Mouse (Mus musculus) c-Kit-negative CD71-positive TER-119-positive erythroid progenitor cells, embryonic 14.5 days (primary cell): ENCODE results near the gene Sumo3.

Source experiments
- DNase-seq: peaks from one replicate; pipeline ENCODE4 v3.0.0-alpha.2; 2013; ENCODE audit warnings: low read depth, low spot score

Sumo3 gene

DNA sequence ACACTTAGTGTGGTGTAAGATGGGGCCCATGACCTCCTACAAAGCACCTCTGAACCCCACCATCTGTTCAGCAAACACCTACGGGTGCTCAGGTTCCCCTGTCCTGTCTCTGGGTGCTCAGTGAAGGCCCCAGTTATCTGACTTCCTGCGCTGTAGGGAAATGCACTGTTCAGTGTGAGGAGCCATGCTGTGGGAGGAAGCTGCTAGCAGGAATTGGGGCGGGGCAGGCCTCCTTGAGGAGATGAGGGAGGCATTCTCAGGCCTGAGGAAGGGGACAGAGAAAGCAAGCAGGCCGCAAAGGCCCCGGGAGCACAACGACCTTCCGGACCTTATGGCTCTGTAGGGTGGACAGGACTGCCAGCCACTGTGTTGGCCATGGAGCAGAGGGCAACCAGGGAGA is 16.8 kb upstream of the Sumo3 start:
- no peak for DNase-seq

- DNase-seq = no peak
These were observed 16.1 kb upstream of the Sumo3 start for GRCm38 (mm10) chr10:77589749-77590148.

DNA sequence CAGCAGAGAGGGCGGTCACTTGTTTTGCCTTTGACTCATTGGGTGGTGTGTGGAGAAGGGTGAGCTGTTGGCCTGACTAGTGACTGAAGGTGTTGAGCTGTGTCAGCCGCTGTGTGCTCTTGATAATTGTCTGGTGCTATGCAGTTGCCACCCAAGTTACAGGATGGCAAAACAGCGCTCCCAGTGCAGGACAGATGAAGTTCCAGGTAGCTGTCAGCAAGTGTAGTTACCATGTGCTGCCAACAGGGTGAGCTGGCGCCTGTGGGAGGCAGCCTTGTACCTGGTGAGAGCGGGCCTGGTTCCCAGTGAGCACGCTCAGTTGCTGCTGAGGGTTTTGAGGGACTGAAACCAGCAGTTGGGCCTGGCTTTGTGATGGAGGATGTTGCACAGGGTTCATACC is 15.1 kb upstream of the Sumo3 start:
- peak; percentile 68 for DNase-seq

GRCm38 (mm10) chr10:77591546-77591945 is 14.4 kb upstream of the Sumo3 start:
- no peak for DNase-seq

GRCm38 (mm10) chr10:77596060-77596459 is 9.8 kb upstream of the Sumo3 start:
- no peak for DNase-seq

DNA sequence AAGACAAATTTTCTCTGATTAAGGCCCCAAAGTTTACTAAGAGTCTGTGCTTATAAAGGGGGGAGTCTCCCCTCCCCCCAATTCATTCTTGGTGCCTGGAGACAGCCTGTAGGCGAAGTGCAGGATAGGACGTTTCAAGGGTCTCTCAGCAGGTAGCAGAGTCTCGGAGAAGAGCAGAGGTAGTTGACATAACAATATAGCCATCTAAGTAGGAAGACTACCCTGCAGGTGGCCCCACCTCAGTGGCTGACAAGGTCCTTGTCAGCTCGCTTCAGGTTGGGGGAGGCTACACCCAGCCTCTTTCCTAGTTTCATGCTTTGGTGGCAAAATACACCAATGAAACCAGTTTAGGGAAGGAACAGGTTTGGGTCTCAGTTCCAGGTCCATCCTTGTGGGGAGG is 2.9 kb upstream of the Sumo3 start:
- DNase-seq = no peak

DNA sequence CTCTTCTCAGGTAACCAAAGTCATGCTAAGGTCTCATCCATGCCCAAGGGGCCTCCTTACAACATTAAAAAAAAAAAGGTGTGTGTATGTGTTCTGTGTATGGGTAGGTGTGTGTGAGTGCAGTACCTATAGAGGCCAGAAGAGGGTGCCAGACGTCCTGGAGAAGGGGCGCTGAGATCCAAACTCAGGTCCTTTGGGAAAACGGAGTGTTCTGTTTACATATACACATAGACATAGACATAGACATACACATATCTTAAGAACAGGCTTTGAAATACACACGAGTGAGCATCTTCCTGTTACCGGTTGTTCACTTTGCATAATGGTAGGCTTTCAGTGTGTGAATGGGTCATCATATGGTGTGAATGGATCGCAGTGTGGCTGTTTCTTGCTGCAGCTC is 1.8 kb upstream of the Sumo3 start:
- no peak for DNase-seq

- no peak for DNase-seq
These were observed 939 bp upstream of the Sumo3 start for GRCm38 (mm10) chr10:77604958-77605357.

GRCm38 (mm10) chr10:77605368-77605767 is 529 bp upstream of the Sumo3 start:
- DNase-seq = no peak

DNA sequence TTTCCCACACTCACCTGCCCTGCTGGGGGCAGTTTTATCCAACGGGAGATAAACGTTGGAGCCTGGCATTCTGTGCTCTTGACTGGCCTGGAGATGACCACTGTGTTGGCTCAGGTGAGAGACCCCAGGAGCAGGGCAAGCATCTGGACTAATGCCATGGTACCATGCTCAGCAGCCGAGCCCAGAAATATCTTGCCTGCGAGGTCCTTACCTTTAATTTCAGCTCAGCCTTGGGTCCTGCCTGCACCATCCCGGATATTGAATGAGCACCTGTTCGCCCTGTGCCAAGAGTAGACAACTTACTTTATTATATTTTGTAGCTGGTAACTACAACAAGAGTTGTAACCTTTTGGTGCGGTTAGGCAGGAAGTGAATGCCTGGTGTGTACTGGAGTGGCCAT is 958 bp downstream of the Sumo3 start:
- DNase-seq = no peak

GRCm38 (mm10) chr10:77607441-77607840 is 1.5 kb downstream of the Sumo3 start:
- DNase-seq = no peak

GRCm38 (mm10) chr10:77608589-77608988 is 2.7 kb downstream of the Sumo3 start:
- DNase-seq = no peak

DNA sequence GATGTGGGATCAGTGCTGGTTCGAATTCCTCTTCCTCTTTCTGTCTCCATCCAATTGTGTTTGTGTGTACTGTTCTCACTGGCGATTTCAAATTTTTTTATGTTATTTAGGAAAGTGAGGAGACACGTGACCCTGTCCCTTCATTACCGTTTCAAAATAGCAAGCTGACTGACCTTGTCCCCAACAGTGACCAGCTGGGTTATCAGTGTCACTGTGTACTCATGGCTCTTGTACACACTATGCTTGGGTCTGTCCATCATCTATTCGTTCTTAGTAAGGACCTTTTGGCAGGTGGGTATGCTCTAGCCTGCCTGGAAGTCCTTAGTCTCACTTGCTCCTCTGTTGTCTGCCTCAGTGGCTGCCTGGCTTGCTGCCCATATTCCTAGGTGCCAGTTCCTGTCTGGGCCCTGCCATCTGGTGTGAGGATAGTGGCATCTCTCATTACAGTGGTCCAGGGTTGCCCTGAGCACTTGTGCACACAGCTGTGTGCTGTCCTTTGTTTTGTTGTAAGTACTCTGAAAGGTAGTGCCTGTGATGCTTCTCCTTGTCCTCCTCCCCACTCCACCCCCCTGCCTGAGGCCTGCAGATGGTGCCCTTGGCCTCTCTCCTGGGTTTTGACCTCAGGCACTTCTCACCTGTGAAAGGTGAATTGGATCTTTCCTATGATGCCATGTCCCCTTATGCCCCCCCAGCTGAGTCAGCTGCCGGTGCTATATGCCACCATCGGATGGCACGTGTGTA is 4.5 kb downstream of the Sumo3 start:
- DNase-seq = no peak

DNA sequence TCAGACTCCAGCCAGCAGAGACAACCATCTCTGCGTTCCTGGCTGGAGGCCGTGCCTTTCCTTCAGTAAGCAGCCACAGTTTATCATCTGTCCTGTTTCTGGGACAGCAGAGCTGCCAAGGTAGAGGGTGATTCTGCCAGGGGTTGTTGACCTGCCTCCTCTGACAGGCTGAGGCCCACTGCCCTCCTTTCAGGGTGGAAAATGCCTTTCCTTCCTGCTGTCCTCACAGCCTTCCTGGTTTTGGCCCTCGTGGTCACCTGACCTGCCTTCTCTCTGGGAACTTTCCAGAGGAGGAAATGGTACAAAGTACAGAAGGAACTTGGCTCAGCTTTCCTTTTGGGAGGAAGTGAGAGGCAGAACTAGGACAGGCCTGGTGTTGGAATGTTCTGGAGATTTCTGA is 7.5 kb downstream of the Sumo3 start:
- DNase-seq = no peak

- DNase-seq = no peak
These were observed 9.8 kb downstream of the Sumo3 start for GRCm38 (mm10) chr10:77615647-77616046.

- DNase-seq = no peak
These were observed 10.3 kb downstream of the Sumo3 start for GRCm38 (mm10) chr10:77616166-77616565.

GRCm38 (mm10) chr10:77616926-77617325 is 11.0 kb downstream of the Sumo3 start:
- DNase-seq = no peak

DNA sequence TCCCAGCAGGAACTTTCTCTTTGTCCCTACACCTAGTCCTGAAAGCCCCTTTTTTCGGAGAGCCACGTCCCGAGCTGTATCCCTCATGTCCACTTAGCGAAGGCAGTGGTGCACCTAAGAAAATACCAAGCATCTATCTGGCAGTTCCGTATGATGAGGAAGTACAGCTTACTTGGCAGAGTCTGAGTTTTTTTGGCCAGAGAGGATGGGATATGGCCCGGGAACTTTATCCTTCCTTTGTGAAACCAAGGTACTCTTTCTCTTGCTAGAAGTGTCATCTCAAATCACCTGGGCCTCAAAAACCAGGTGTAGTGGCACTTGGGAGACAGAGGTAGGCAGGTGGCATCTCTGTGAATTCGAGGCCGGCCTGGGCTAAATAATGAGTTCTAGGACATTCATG is 15.6 kb downstream of the Sumo3 start:
- no peak for DNase-seq

GRCm38 (mm10) chr10:77622055-77622988 is 16.4 kb downstream of the Sumo3 start, which contains the start of gene Ube2g2:
Gene Ube2g2, plus strand, starts transcription at chr10:77622275.
- peak; percentile 92 for DNase-seq

GRCm38 (mm10) chr10:77623069-77623492 is 17.2 kb downstream of the Sumo3 start:
- DNase-seq = no peak

GRCm38 (mm10) chr10:77623639-77624400 is 17.9 kb downstream of the Sumo3 start:
- no peak for DNase-seq

GRCm38 (mm10) chr10:77624570-77624995 is 18.7 kb downstream of the Sumo3 start:
- DNase-seq = no peak
